Mouse (Mus musculus): ENCODE measurements around the gene Fkrp. TPM values are rescaled to one million over a fixed set of nuclear protein-coding genes. Genes with fewer than 3 reads are reported as not detected.
A peak's percentile ranks its signal among the peaks of the same experiment; 100 is the strongest.

Gene Fkrp
- polyA plus RNA-seq, 1 experiment from 2014 or later, result 8.7 TPM

- Histone ChIP-seq H3K27me3 (ENCODE audit: insufficient read depth, low read length) (no peaks in the 10 kb centered on the region), H3K36me3 (replicated peaks; ENCODE audit: insufficient read depth, low read length) (peaks cover 34% of the 10 kb centered on the region), H3K4me1 (ENCODE audit: insufficient read depth) (peaks cover 54% of the 10 kb centered on the region), H3K9ac (replicated peaks) (no peak overlapping the region), H3K4me3 (ENCODE audit: low read depth, low read length) (no peak overlapping the region), H3K27ac (ENCODE audit: low read depth) (no peak overlapping the region), H3K9me3 (ENCODE audit: low read length) (no peaks in the 10 kb centered on the region), H3K4me2 (ENCODE audit: low read depth, low read length) (no peak overlapping the region)
- WGBS (ENCODE audit: insufficient replicate concordance), result 70% methylated on average over 4 of the region's 4 CpGs
- DNase-seq (no peak), ATAC-seq (no peak)
- no peak for TF ChIP-seq EP300 (IDR thresholded peaks at IDR 0.05; ENCODE audit: low read depth)
- no peak for TF ChIP-seq CTCF (IDR thresholded peaks at IDR 0.05; ENCODE audit: low read depth)
Measured at GRCm38 (mm10) chr7:16821669-16822101, 5.2 kb upstream of the Fkrp start.

GRCm38 (mm10) chr7:16821091-16821490 lies 4.6 kb upstream of the Fkrp start:
- Histone ChIP-seq H3K27me3 (ENCODE audit: insufficient read depth, low read length) (no peaks in the 10 kb centered on the region), H3K9me3 (ENCODE audit: low read length) (no peaks in the 10 kb centered on the region), H3K9ac (replicated peaks) (no peak overlapping the region), H3K4me1 (ENCODE audit: insufficient read depth) (peaks cover 48% of the 10 kb centered on the region), H3K4me2 (ENCODE audit: low read depth, low read length) (no peak overlapping the region; the same call in 1 of the 2 replicates), H3K27ac (ENCODE audit: low read depth) (no peak overlapping the region), H3K4me3 (ENCODE audit: low read depth, low read length) (no peak overlapping the region), H3K36me3 (replicated peaks; ENCODE audit: insufficient read depth, low read length) (peaks cover 28% of the 10 kb centered on the region)
- 52% methylated on average over 3 of the region's 3 CpGs for WGBS (ENCODE audit: insufficient replicate concordance)
- no peak for DNase-seq
- ATAC-seq, result no peak
- TF ChIP-seq CTCF (IDR thresholded peaks at IDR 0.05; ENCODE audit: low read depth), result no peak
- no peak for TF ChIP-seq EP300 (IDR thresholded peaks at IDR 0.05; ENCODE audit: low read depth)

- 44% methylated on average over 5 of the region's 5 CpGs for WGBS (ENCODE audit: insufficient replicate concordance)
- H3K36me3 ChIP-seq (replicated peaks; ENCODE audit: insufficient read depth, low read length), result peaks cover 23% of the 10 kb centered on the region
- peaks cover 53% of the 10 kb centered on the region for H3K4me1 ChIP-seq (ENCODE audit: insufficient read depth)
- DNase-seq (no peak), ATAC-seq (no peak)
- H3K4me2 ChIP-seq (ENCODE audit: low read depth, low read length), result peak overlapping the region; percentile 34
- H3K27ac ChIP-seq (ENCODE audit: low read depth), result no peak overlapping the region
- no peaks in the 10 kb centered on the region for H3K27me3 ChIP-seq (ENCODE audit: insufficient read depth, low read length)
- no peak overlapping the region for H3K4me3 ChIP-seq (ENCODE audit: low read depth, low read length)
- no peak overlapping the region for H3K9ac ChIP-seq (replicated peaks)
- no peaks in the 10 kb centered on the region for H3K9me3 ChIP-seq (ENCODE audit: low read length)
- no peak for TF ChIP-seq EP300 (IDR thresholded peaks at IDR 0.05; ENCODE audit: low read depth)
- no peak for TF ChIP-seq CTCF (IDR thresholded peaks at IDR 0.05; ENCODE audit: low read depth)
Measured at GRCm38 (mm10) chr7:16820271-16820763, 3.8 kb upstream of the Fkrp start.

GRCm38 (mm10) chr7:16819794-16820193 lies 3.3 kb upstream of the Fkrp start:
- no peak for DNase-seq
- no peak overlapping the region for H3K27ac ChIP-seq (ENCODE audit: low read depth)
- no peaks in the 10 kb centered on the region for H3K27me3 ChIP-seq (ENCODE audit: insufficient read depth, low read length)
- WGBS (ENCODE audit: insufficient replicate concordance), result 44% methylated on average over 5 of the region's 5 CpGs
- peak overlapping the region; percentile 34 for H3K4me2 ChIP-seq (ENCODE audit: low read depth, low read length)
- H3K9ac ChIP-seq (replicated peaks), result no peak overlapping the region
- peak; percentile 31 for ATAC-seq
- peaks cover 53% of the 10 kb centered on the region for H3K4me1 ChIP-seq (ENCODE audit: insufficient read depth)
- peaks cover 18% of the 10 kb centered on the region for H3K36me3 ChIP-seq (replicated peaks; ENCODE audit: insufficient read depth, low read length)
- no peaks in the 10 kb centered on the region for H3K9me3 ChIP-seq (ENCODE audit: low read length)
- no peak overlapping the region for H3K4me3 ChIP-seq (ENCODE audit: low read depth, low read length)
- TF ChIP-seq EP300 (IDR thresholded peaks at IDR 0.05; ENCODE audit: low read depth) (no peak), CTCF (IDR thresholded peaks at IDR 0.05; ENCODE audit: low read depth) (no peak)

GRCm38 (mm10) chr7:16817693-16818092 lies 1.2 kb upstream of the Fkrp start:
- no peak overlapping the region for H3K27ac ChIP-seq (ENCODE audit: low read depth)
- TF ChIP-seq CTCF (IDR thresholded peaks at IDR 0.05; ENCODE audit: low read depth) (no peak), EP300 (IDR thresholded peaks at IDR 0.05; ENCODE audit: low read depth) (no peak)
- H3K36me3 ChIP-seq (replicated peaks; ENCODE audit: insufficient read depth, low read length), result no peaks in the 10 kb centered on the region; the same call in none of the 2 replicates
- H3K4me2 ChIP-seq (ENCODE audit: low read depth, low read length), result peak overlapping the region; percentile 97
- no peak overlapping the region; the same call in 1 of the 2 replicates for H3K9ac ChIP-seq (replicated peaks)
- peaks cover 53% of the 10 kb centered on the region for H3K4me1 ChIP-seq (ENCODE audit: insufficient read depth)
- DNase-seq (no peak), ATAC-seq (no peak)
- H3K9me3 ChIP-seq (ENCODE audit: low read length), result no peaks in the 10 kb centered on the region
- H3K27me3 ChIP-seq (ENCODE audit: insufficient read depth, low read length), result no peaks in the 10 kb centered on the region
- WGBS (ENCODE audit: insufficient replicate concordance), result 73% methylated on average over 3 of the region's 3 CpGs
- peak overlapping the region; percentile 98 for H3K4me3 ChIP-seq (ENCODE audit: low read depth, low read length)

GRCm38 (mm10) chr7:16816078-16816474 lies 456 bp downstream of the Fkrp start:
- Histone ChIP-seq H3K9me3 (ENCODE audit: low read length) (no peaks in the 10 kb centered on the region), H3K27me3 (ENCODE audit: insufficient read depth, low read length) (no peaks in the 10 kb centered on the region), H3K9ac (replicated peaks) (peak overlapping the region; percentile 98), H3K36me3 (replicated peaks; ENCODE audit: insufficient read depth, low read length) (no peaks in the 10 kb centered on the region; the same call in 1 of the 2 replicates), H3K4me1 (ENCODE audit: insufficient read depth) (peaks cover 46% of the 10 kb centered on the region), H3K4me3 (ENCODE audit: low read depth, low read length) (peak overlapping the region; percentile 98), H3K4me2 (ENCODE audit: low read depth, low read length) (peak overlapping the region; percentile 97), H3K27ac (ENCODE audit: low read depth) (peak overlapping the region; percentile 92)
- peak; percentile 86 for DNase-seq
- WGBS (ENCODE audit: insufficient replicate concordance), result 7% methylated on average over 26 of the region's 55 CpGs
- ATAC-seq, result peak; percentile 88
- TF ChIP-seq EP300 (IDR thresholded peaks at IDR 0.05; ENCODE audit: low read depth) (no peak), CTCF (IDR thresholded peaks at IDR 0.05; ENCODE audit: low read depth) (no peak)

Measured in liver, postnatal 0 days (tissue).